Mouse (Mus musculus) stomach, embryonic 16.5 days (tissue): Measurements from ENCODE around the gene Prss12. TPM values are rescaled to one million over a fixed set of nuclear protein-coding genes. Genes with fewer than 3 reads are reported as not detected.

Experiments
- ATAC-seq: fragments of 200-750 bp; cut with Nextera tagmentation; 2 replicates; pipeline ENCODE4 v1.8.0; 2017; ENCODE audit warnings: moderate number of reproducible peaks, moderate TSS enrichment; ENCODE audit not compliant: insufficient read depth, low FRiP score
- H3K27ac ChIP-seq: fragments of 300-500 bp; sonication (generic); 2 replicates; pipeline ENCODE4 v1.5.1; 2014; ENCODE audit warnings: low read length
- H3K27me3 ChIP-seq: fragments of 300-500 bp; sonication (generic); 2 replicates; pipeline ENCODE4 v1.6.1; 2014; ENCODE audit warnings: low read length, control low read depth, mixed read lengths; ENCODE audit not compliant: control insufficient read depth, insufficient read depth
- H3K36me3 ChIP-seq: fragments of 300-500 bp; sonication (generic); 2 replicates; pipeline ENCODE4 v1.6.1; 2014; ENCODE audit warnings: low read length; ENCODE audit not compliant: control insufficient read depth, insufficient read depth
- H3K4me1 ChIP-seq: fragments of 300-500 bp; sonication (generic); 2 replicates; pipeline ENCODE4 v1.6.1; 2014; ENCODE audit warnings: low read length, control low read depth, mixed read lengths; ENCODE audit not compliant: control insufficient read depth, insufficient read depth
- H3K4me2 ChIP-seq: fragments of 300-500 bp; sonication (generic); 2 replicates; pipeline ENCODE4 v1.6.1; 2014; ENCODE audit warnings: low read depth, low read length, mixed read lengths
- H3K4me3 ChIP-seq: fragments of 300-500 bp; sonication (generic); replicated peaks from 2 replicates; pipeline ENCODE4 v1.5.1; 2014; ENCODE audit warnings: mild to moderate bottlenecking, low read length
- H3K9ac ChIP-seq: fragments of 300-500 bp; sonication (generic); 2 replicates; pipeline ENCODE4 v1.6.1; 2014; ENCODE audit warnings: low read length
- H3K9me3 ChIP-seq: fragments of 300-500 bp; sonication (generic); replicated peaks from 2 replicates; pipeline ENCODE4 v1.6.1; 2016; ENCODE audit warnings: low read length, control low read depth; ENCODE audit not compliant: control insufficient read depth
- WGBS: fragments of 180-500 bp; shearing (Covaris S2); extraction: QIAGEN DNeasy Blood & Tissue Kit; methylation state at CpG from one replicate; pipeline ENCODE4 v1.1.7; 2014; 5-methylcytosine and 5-hydroxymethylcytosine counted together
- polyA plus RNA-seq: library from polyadenylated mRNA; unstranded; fragments of >200 nt; fragmentation: Nextera tagmentation; extraction: Ambion mirVana; gene quantifications from 2 replicates; pipeline ENCODE4 v1.2.1, GENCODE M21; 2015

The Prss12 gene
- polyA plus RNA-seq, 1 experiment from 2014 or later = 3.3 TPM

GRCm38 (mm10) chr3:123503943-123504342 lies 57.2 kb downstream of the Prss12 start:
- no peak overlapping the region for H3K4me3 ChIP-seq
- no peaks in the 10 kb centered on the region for H3K27me3 ChIP-seq
- H3K27ac ChIP-seq = no peak overlapping the region
- H3K9ac ChIP-seq = no peak overlapping the region
- ATAC-seq = no peak
- H3K9me3 ChIP-seq = no peaks in the 10 kb centered on the region
- WGBS = 57% methylated on average over 6 of the region's 6 CpGs
- peaks cover 12% of the 10 kb centered on the region; the same call in 1 of the 2 replicates for H3K4me1 ChIP-seq
- H3K4me2 ChIP-seq = no peak overlapping the region
- H3K36me3 ChIP-seq = peaks cover 4% of the 10 kb centered on the region; the same call in 1 of the 2 replicates

GRCm38 (mm10) chr3:123504783-123505182 lies 58.1 kb downstream of the Prss12 start:
- peak overlapping the region; percentile 23; the same call in 1 of the 2 replicates for H3K27ac ChIP-seq
- peaks cover 12% of the 10 kb centered on the region; the same call in 1 of the 2 replicates for H3K4me1 ChIP-seq
- ATAC-seq = no peak
- 79% methylated on average over 7 of the region's 7 CpGs for WGBS
- H3K4me2 ChIP-seq = no peak overlapping the region
- H3K9me3 ChIP-seq = no peaks in the 10 kb centered on the region
- H3K4me3 ChIP-seq = no peak overlapping the region
- H3K36me3 ChIP-seq = peaks cover 4% of the 10 kb centered on the region; the same call in 1 of the 2 replicates
- no peaks in the 10 kb centered on the region for H3K27me3 ChIP-seq
- no peak overlapping the region for H3K9ac ChIP-seq

- Histone ChIP-seq H3K27me3 (no peaks in the 10 kb centered on the region), H3K27ac (peak overlapping the region; percentile 40), H3K4me3 (0 out of 2 replicates have a peak overlapping the region, but pooled peaks have one; percentile 13), H3K9me3 (no peaks in the 10 kb centered on the region), H3K36me3 (peaks cover 4% of the 10 kb centered on the region; the same call in 1 of the 2 replicates), H3K4me1 (peaks cover 12% of the 10 kb centered on the region; the same call in 1 of the 2 replicates), H3K9ac (no peak overlapping the region), H3K4me2 (peak overlapping the region; percentile 85)
- WGBS = 51% methylated on average over 9 of the region's 9 CpGs
- ATAC-seq = no peak
These were observed 59.3 kb downstream of the Prss12 start for GRCm38 (mm10) chr3:123505778-123506667.

GRCm38 (mm10) chr3:123506699-123507662 lies 60.3 kb downstream of the Prss12 start:
- H3K27ac ChIP-seq = peak overlapping the region; percentile 82

GRCm38 (mm10) chr3:123507663-123508055 lies 60.9 kb downstream of the Prss12 start:
- Histone ChIP-seq H3K4me2 (peak overlapping the region; percentile 85), H3K9ac (peak overlapping the region; percentile 96), H3K9me3 (no peaks in the 10 kb centered on the region), H3K27ac (peak overlapping the region; percentile 82), H3K36me3 (peaks cover 4% of the 10 kb centered on the region; the same call in 1 of the 2 replicates), H3K4me3 (peak overlapping the region; percentile 94), H3K4me1 (peaks cover 12% of the 10 kb centered on the region; the same call in 1 of the 2 replicates), H3K27me3 (no peaks in the 10 kb centered on the region)
- WGBS = under 1% methylated on average over 10 of the region's 10 CpGs
- no peak for ATAC-seq

More at GRCm38 (mm10) chr3:123506699-123507662, 60.3 kb downstream of the Prss12 start:
- Histone ChIP-seq H3K27me3 (no peaks in the 10 kb centered on the region), H3K9ac (peak overlapping the region; percentile 96), H3K4me1 (peaks cover 12% of the 10 kb centered on the region; the same call in 1 of the 2 replicates), H3K9me3 (no peaks in the 10 kb centered on the region), H3K36me3 (peaks cover 4% of the 10 kb centered on the region; the same call in 1 of the 2 replicates), H3K4me3 (peak overlapping the region; percentile 94), H3K4me2 (peak overlapping the region; percentile 85)
- 6% methylated on average over 6 of the region's 6 CpGs for WGBS
- no peak for ATAC-seq

- Histone ChIP-seq H3K27ac (peak overlapping the region; percentile 100), H3K4me1 (peaks cover 12% of the 10 kb centered on the region; the same call in 1 of the 2 replicates), H3K4me2 (peak overlapping the region; percentile 85), H3K9ac (peak overlapping the region; percentile 96), H3K9me3 (no peaks in the 10 kb centered on the region), H3K36me3 (peaks cover 4% of the 10 kb centered on the region; the same call in 1 of the 2 replicates), H3K4me3 (peak overlapping the region; percentile 94), H3K27me3 (no peaks in the 10 kb centered on the region)
- peak; percentile 97 for ATAC-seq
- WGBS = under 1% methylated on average over 53 of the region's 53 CpGs
These were observed 61.5 kb downstream of the Prss12 start for GRCm38 (mm10) chr3:123508056-123508674.

GRCm38 (mm10) chr3:123508675-123509376 lies 62.1 kb downstream of the Prss12 start:
- ATAC-seq = peak; percentile 68
- H3K27me3 ChIP-seq = no peaks in the 10 kb centered on the region
- peak overlapping the region; percentile 93 for H3K9ac ChIP-seq
- H3K4me2 ChIP-seq = peak overlapping the region; percentile 84
- peaks cover 4% of the 10 kb centered on the region; the same call in 1 of the 2 replicates for H3K36me3 ChIP-seq
- no peaks in the 10 kb centered on the region for H3K9me3 ChIP-seq
- peak overlapping the region; percentile 100 for H3K27ac ChIP-seq
- peak overlapping the region; percentile 94 for H3K4me3 ChIP-seq
- under 1% methylated on average over 36 of the region's 36 CpGs for WGBS
- H3K4me1 ChIP-seq = peaks cover 12% of the 10 kb centered on the region; the same call in 1 of the 2 replicates

- H3K4me2 ChIP-seq = no peak overlapping the region
- H3K27ac ChIP-seq = no peak overlapping the region
- no peak overlapping the region for H3K9ac ChIP-seq
- no peaks in the 10 kb centered on the region for H3K36me3 ChIP-seq
- H3K4me1 ChIP-seq = peaks cover 3% of the 10 kb centered on the region; the same call in 1 of the 2 replicates
- WGBS = 72% methylated on average over 4 of the region's 4 CpGs
- H3K9me3 ChIP-seq = no peaks in the 10 kb centered on the region
- H3K4me3 ChIP-seq = no peak overlapping the region
- ATAC-seq = no peak
- no peaks in the 10 kb centered on the region for H3K27me3 ChIP-seq
These were observed 65.1 kb downstream of the Prss12 start for GRCm38 (mm10) chr3:123511818-123512217.
